Mouse (Mus musculus): Measurements from ENCODE around the gene Sec24c.

DNA sequence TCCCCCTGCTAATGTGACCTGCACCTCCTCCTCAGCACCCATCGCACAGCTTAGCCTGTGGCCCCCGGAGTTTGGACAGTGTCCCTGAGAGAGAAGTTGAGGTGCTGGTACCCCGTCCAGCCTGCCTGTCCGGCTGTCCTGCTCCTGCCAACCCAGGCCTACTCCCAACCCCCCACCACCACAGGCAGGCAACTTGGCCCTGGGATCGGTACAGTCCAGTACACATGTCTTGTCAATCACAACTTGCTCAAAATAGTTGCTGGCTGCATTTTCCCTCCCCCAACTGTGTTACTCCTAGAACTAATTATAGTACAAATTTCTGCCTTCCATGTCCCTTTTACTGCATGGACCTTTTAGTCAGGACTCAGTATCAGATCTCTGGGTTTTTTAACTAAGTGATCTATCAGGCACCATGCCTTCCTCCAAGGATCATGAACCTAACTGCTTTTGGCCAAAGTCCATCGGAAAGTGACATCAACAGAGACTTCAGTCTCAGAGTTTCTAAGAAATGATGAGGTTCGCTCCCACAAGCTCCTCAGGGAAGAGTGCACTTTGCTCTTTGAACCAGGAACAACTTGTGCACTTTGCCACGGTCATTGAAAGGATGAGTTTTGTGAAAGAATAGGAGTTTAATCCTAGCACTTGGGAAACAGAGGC lies 5.8 kb upstream of the Sec24c start, which contains the start of gene Synpo2l:
- TF ChIP-seq CTCF (IDR thresholded peaks at IDR 0.05; ENCODE audit: control insufficient read depth, insufficient read depth, low read length) (no peak), POLR2A (IDR thresholded peaks at IDR 0.05; ENCODE audit: borderline replicate concordance, control insufficient read depth, low read depth, low read length) (no peak)
